Mouse (Mus musculus): ENCODE measurements around the gene Duxbl1. TPM values are rescaled to one million over a fixed set of nuclear protein-coding genes. Genes with fewer than 3 reads are reported as not detected.
"Not testable (repeated sequence)": the region's sequence is repeated elsewhere in the genome, so short reads cannot be mapped to it uniquely, and the experiment has no call there.

The Duxbl1 gene
- polyA plus RNA-seq, 1 experiment from 2014 or later, result 0.84 TPM

DNA sequence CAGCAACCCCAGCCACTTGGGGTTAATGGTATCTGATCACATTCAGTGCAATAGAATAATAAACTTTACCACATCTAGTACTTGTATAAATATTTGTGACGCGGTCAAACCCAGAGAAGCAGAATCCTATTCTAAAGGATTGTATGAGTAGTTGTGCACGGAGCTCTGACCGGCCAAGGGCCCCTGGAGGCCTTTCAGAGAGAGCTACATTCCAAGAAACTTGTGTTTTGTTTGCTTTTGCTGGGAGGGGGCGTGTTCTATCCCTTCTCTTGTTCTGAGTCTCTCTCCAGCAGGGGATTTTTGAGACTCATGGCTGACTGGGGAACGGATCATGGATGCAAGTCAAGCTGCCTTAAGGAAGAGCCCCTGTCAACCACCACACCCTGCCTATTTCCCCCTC lies 57.1 kb downstream of the Duxbl1 start:
- not testable (repeated sequence) for H3K36me3 ChIP-seq; ATAC-seq; H3K27ac ChIP-seq; H3K4me2 ChIP-seq (replicated peaks); H3K4me3 ChIP-seq (replicated peaks); H3K27me3 ChIP-seq (replicated peaks); H3K9me3 ChIP-seq; H3K4me1 ChIP-seq (replicated peaks); H3K9ac ChIP-seq
- no CpG with 5 or more reads among the region's 6 CpGs for WGBS

Other genes starting within 250 kb of the Duxbl1 start
- 20.6 and 21.0 TPM in 2 replicates for gene Zcchc24, start 209.5 kb upstream of the Duxbl1 start, polyA plus RNA-seq (2015; fragmentation: Nextera tagmentation; extraction: Ambion mirVana)
- 71.5 and 72.2 TPM in 2 replicates for gene Anxa11, start 136.4 kb upstream of the Duxbl1 start, polyA plus RNA-seq (2015; fragmentation: Nextera tagmentation; extraction: Ambion mirVana)
- 1.9 TPM in 1 of 2 replicates, not detected in the other for gene Plac9a, start 75.5 kb upstream of the Duxbl1 start, polyA plus RNA-seq (2015; fragmentation: Nextera tagmentation; extraction: Ambion mirVana)
- gene Tmem254a, start 50.9 kb upstream of the Duxbl1 start, polyA plus RNA-seq (2015; fragmentation: Nextera tagmentation; extraction: Ambion mirVana), result 4.1 and 7.7 TPM in 2 replicates
- gene Cphx1, start 40.3 kb upstream of the Duxbl1 start, polyA plus RNA-seq (2015; fragmentation: Nextera tagmentation; extraction: Ambion mirVana), result 0.36 TPM in 1 of 2 replicates, not detected in the other
- gene Gm9780, start 64.1 kb downstream of the Duxbl1 start, polyA plus RNA-seq (2015; fragmentation: Nextera tagmentation; extraction: Ambion mirVana), result 22.4 and 24.3 TPM in 2 replicates
- gene Tmem254c, start 88.8 kb downstream of the Duxbl1 start, polyA plus RNA-seq (2015; fragmentation: Nextera tagmentation; extraction: Ambion mirVana), result 47.1 and 59.1 TPM in 2 replicates
- gene Cphx2, start 102.9 kb downstream of the Duxbl1 start, polyA plus RNA-seq (2015; fragmentation: Nextera tagmentation; extraction: Ambion mirVana), result not detected in 2 replicates
- gene Cphx3, start 103.7 kb downstream of the Duxbl1 start, polyA plus RNA-seq (2015; fragmentation: Nextera tagmentation; extraction: Ambion mirVana), result 0.29 TPM in 1 of 2 replicates, not detected in the other
- 0.67 and 0.75 TPM in 2 replicates for gene Duxbl2, start 139.8 kb downstream of the Duxbl1 start, polyA plus RNA-seq (2015; fragmentation: Nextera tagmentation; extraction: Ambion mirVana)
- gene Plac9b, start 203.9 kb downstream of the Duxbl1 start, polyA plus RNA-seq (2015; fragmentation: Nextera tagmentation; extraction: Ambion mirVana), result 21.9 and 31.3 TPM in 2 replicates
- 57.8 and 65.5 TPM in 2 replicates for gene Tmem254b, start 228.5 kb downstream of the Duxbl1 start, polyA plus RNA-seq (2015; fragmentation: Nextera tagmentation; extraction: Ambion mirVana)

Measured in intestine, embryonic 15.5 days (tissue).